Mouse (Mus musculus): Measurements from ENCODE around the gene Kifap3.

Kifap3 gene

DNA sequence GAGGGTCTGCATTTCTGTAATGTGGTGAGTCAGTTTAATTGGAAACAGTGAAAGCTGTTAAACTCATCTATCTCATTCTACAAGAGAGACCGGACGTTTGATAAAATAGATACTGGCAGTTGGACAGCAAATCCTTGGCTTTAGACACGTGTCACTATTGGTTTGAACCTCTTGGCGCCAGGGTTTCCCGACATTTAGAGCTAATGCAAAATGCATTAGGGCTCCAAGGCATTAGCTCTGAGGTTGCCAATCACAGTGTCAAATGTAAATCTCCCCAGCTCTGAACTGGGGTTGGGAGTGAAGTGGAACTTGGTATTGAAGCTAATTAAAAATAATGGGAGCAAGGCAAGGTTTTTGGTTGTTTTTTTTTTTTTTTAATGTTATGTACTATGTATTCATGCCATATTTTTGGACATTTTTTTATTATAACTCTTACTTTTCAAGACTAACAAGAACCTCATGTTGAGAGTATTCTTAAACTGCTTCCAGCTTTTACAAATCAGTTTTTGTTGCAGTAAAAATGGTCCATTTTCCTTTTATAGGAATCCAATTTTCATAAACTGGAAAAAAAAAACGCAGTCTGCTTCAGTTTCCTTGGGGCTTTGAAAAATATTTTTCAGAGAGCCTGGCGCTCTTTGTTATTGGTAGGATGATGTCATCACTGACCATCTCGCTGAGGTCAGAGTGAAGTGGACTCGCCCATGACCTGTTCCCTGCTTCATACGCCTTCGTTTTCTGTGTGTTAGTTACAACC lies 114.6 kb downstream of the Kifap3 start:
- no peak for DNase-seq (ENCODE audit: low spot score in 2 of 2)

GRCm38 (mm10) chr1:163898291-163898764 lies 118.9 kb downstream of the Kifap3 start:
- no peak for DNase-seq (ENCODE audit: low spot score in 2 of 2)

DNA sequence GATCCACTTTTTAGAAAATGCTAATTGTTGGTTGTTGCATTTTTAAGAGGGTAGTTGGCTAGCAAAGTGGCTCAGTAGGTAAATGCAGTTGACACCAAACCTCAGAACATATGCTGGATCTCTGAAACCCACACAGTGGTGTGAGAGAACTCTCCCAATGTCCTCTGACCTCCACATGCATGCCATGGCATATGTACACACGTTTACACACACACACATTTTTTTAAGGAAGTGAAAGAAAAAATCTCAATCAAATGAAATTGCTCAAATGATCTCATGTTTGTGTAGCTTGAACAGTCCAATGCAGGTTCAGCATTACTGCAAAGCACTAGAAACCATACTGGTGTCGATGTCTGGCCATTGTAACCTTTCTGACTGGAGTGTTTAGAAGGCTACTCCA lies 120.2 kb downstream of the Kifap3 start:
- no peak for DNase-seq (ENCODE audit: low spot score in 2 of 2)

- DNase-seq (ENCODE audit: low spot score in 2 of 2): no peak
Observed at GRCm38 (mm10) chr1:163900168-163900567, 120.8 kb downstream of the Kifap3 start.

DNA sequence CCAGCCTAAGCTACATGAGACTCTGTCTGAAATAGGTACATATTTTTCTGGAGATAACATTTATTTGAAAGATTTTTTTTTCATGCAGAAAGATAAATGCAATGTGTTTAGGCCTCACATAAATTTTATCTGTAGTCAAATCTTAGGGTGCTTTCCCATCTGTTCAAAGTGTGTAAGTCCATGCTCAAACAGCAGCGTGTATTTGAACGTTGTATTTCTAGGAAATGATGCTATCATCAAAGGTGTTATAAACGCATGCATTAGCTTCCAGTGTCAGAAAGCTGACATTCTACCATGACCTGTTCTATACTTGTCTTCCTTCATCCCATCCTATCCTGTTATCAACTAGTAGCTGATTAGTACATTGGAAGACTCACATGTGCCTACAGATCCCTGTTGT lies 124.0 kb downstream of the Kifap3 start:
- DNase-seq (ENCODE audit: low spot score in 2 of 2): no peak

DNA sequence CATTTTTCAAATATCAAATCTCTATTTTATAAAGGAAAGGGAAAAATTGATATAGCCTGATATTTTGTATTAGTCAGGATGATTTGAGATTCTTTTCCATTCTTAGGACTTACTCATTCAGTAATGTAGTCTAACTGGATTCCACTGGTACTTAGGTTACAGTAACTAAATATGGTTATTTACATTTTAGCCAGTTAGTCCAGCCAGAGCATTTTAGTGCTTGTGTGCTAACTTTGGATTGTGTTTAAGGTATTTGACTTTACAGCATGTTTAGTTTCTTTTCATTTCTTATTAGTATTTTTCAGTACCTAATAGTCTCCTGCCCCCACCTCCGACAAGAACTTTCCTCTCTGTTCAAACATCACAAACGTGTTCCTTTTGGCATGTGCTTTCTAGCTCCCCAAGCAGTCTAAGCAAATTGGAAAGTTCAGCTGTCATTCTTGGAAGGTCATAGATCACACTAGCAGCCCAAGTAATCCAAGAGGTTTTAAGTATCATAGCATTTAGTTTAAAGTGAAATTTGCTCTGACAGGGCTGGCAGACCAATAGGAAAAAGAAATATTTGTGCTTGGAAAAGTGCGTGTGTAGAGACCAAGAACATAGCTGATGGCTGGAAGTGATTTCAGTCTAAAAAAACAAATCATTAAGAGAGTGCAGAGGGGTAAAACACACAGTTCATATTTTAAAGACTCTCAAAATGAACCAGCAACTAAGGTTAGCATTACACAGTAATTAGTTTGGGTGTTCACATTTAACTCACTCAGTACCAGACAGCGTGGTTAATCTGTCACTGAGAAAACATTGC lies 127.8 kb downstream of the Kifap3 start:
- DNase-seq (ENCODE audit: low spot score in 2 of 2): no peak

- no peak for DNase-seq (ENCODE audit: low spot score in 2 of 2)
Observed at GRCm38 (mm10) chr1:163908389-163908788, 129.0 kb downstream of the Kifap3 start.

GRCm38 (mm10) chr1:163910343-163910742 lies 131.0 kb downstream of the Kifap3 start:
- DNase-seq (ENCODE audit: low spot score in 2 of 2): peak; percentile 23 to 51

DNA sequence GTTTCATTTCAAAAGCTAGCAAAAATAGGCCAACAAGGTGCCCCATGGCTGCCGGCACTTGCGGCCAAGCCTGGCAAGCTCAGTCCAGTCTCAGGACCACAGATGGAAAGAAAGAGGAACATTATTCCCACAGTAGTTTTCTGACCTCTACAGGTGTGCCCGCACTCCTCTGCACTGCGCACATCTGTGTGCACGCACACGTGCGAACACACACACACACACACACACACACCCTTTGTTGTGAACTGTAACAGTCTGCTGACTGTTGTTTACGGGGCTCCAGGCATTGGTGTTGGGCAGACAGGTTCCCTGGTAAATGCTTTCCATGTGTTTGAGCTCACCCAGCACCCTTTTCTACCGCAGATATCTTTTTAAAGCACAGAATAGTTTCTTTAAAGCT lies 131.4 kb downstream of the Kifap3 start:
- no peak for DNase-seq (ENCODE audit: low spot score in 2 of 2)

DNA sequence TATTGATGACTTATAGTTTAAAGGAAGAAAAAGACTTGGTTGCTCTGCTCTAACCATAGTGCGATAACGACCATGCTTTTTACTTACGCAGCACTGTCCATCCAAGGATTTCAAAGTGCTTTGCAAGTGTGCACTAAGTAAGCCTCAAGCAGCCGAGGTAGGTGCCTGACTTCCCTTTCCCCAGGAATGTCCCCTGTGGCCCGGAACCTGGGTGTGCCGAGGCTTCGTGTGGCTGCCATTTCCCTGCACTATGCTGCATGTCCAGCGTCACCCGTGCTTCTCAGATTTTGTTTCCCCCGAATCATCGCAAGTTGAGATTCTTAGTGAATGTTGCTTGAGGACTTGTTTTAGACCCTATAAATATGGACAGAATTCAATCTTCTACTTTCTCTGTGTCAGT lies 132.6 kb downstream of the Kifap3 start:
- DNase-seq (ENCODE audit: low spot score in 2 of 2): no peak

- DNase-seq (ENCODE audit: low spot score in 2 of 2): no peak
Observed at GRCm38 (mm10) chr1:163917349-163918160, 138.2 kb downstream of the Kifap3 start.

DNA sequence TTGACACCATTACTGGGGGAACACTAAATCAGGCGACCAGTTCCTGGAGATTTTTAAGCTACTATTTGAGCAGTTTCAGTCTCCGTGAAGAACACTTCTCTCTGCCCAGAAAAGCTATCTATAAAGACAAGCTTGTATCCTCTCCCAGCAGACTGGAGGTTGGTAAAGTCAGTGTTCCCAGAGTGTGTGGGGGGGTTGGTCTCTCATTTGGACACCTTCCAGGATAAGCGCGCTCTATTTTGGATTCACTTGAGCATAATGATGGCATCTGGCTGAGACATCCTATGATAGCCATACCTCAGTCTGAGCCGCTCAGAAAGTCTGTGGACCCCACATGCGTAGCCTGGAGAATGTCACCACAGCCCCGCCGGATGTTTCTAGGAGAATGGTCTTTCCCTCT lies 144.7 kb downstream of the Kifap3 start:
- peak; percentile 14 to 60 for DNase-seq (ENCODE audit: low spot score in 2 of 2)

GRCm38 (mm10) chr1:163928846-163929245 lies 149.5 kb downstream of the Kifap3 start, which contains the start of gene Scyl3:
Scyl3 (plus strand) TSS chr1:163929100.
- DNase-seq (ENCODE audit: low spot score in 2 of 2): peak in 1 of 2 experiments; percentile 22

GRCm38 (mm10) chr1:163929636-163930457 lies 150.5 kb downstream of the Kifap3 start:
- peak; percentile 90 to 92 for DNase-seq (ENCODE audit: low spot score in 2 of 2)

DNA sequence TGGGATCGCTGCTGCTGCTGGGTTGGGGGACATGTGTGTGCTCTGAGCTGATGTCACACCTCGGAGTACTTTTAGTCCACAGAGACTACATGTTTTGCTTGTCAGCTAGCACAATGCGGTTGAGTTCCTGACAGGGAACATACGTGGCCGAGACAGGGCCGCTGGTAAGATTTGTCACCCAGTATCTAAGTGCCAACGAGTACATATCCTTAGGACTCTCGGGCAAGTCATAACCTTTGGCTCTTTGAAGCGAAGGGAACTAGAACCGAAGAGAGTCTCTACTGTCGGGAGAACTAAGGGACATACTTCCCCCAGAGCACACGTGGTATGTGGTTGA lies 151.0 kb downstream of the Kifap3 start:
- DNase-seq (ENCODE audit: low spot score in 2 of 2): no peak

- no peak for DNase-seq (ENCODE audit: low spot score in 2 of 2)
Observed at GRCm38 (mm10) chr1:163931801-163932200, 152.4 kb downstream of the Kifap3 start.

DNA sequence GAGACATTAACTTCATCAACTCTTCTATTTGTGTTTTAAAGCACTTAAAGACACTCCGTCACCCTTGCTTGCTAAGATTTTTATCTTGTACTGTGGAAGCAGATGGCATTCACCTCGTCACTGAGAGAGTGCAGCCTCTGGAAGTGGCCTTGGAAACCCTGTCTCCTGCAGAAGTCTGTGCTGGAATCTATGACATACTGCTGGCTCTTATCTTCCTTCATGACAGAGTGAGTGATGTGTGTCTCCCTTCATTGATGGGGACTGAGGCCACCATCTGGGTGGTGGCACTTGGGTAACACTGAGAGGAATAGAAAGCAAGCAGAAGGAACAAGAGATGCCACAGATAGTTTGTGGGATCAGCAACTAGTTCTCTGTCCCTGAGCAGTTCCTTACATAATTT lies 155.2 kb downstream of the Kifap3 start:
- no peak for DNase-seq (ENCODE audit: low spot score in 2 of 2)

DNA sequence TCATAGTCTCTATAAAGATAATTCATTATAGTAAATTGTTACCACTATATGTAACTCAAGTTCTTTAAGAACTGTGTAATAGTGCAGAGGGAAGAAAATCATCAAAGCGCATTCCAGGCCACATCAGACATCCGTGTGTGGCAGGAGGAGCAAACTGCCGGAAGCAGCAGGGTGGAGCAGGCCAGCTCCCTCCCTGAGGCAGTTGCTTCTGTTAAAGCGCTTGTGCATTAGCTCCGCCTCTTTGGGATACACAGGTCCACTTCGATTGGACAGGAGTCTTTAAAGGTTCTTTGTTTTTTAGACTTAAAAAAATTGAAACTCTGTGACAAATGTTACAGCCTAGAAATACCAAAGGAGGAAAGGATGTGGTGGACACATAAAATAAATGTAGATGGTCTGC lies 162.7 kb downstream of the Kifap3 start:
- no peak for DNase-seq (ENCODE audit: low spot score in 2 of 2)

- DNase-seq (ENCODE audit: low spot score in 2 of 2): no peak
Observed at GRCm38 (mm10) chr1:163953396-163953795, 174.0 kb downstream of the Kifap3 start.

DNA sequence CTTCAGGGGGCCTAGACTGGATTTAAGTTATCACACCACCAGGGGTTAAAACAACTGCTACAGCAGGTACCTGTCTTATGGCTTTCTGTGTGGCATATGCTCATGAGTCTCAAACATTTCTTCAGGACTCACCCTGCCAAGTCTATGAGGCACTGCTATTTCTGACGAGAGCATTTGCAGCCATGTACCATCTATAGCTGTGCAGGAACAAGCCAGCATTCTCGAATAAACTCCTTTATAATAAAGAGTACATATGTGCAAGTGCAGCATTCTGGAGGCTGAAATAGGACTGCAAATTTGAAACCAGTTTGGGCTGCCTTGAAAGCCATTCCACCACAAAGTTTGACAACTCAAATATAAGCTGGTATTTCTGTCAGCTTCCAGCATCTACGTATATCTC lies 178.7 kb downstream of the Kifap3 start:
- peak in 1 of 2 experiments; percentile 46 for DNase-seq (ENCODE audit: low spot score in 2 of 2)

- no peak for DNase-seq (ENCODE audit: low spot score in 2 of 2)
Observed at GRCm38 (mm10) chr1:163964008-163964689, 184.8 kb downstream of the Kifap3 start.
